Mouse (Mus musculus): ENCODE results near the gene Aqr. TPM values are rescaled to one million over a fixed set of nuclear protein-coding genes. Genes with fewer than 3 reads are reported as not detected.

Aqr gene
- polyA plus RNA-seq, 1 experiment = 18.4 TPM

GRCm38 (mm10) chr2:114156639-114157038 lies 30.2 kb downstream of the Aqr start:
- TF ChIP-seq MYOG (IDR thresholded peaks at IDR 0.05; ENCODE audit: control insufficient read depth in 1 of 3, insufficient read depth in 1 of 3, insufficient read length in 2 of 3, low read depth in 2 of 3) = no peak
- no peak for TF ChIP-seq TCF3 (IDR thresholded peaks at IDR 0.05; ENCODE audit: insufficient read length, low read depth)
- TF ChIP-seq USF1 (IDR thresholded peaks at IDR 0.05; ENCODE audit: low read depth) = no peak
- no peak for TF ChIP-seq CEBPB (IDR thresholded peaks at IDR 0.05; ENCODE audit: insufficient read depth, poor library complexity, severe bottlenecking)
- TF ChIP-seq SRF (IDR thresholded peaks at IDR 0.05; ENCODE audit: control insufficient read depth, insufficient read length, low read depth) = no peak
- TF ChIP-seq E2F4 (IDR thresholded peaks at IDR 0.05; ENCODE audit: insufficient read depth) = no peak
- TF ChIP-seq POLR2A (IDR thresholded peaks at IDR 0.05; ENCODE audit: insufficient read length, low read depth) = no peak
- TF ChIP-seq MAX (IDR thresholded peaks at IDR 0.05; ENCODE audit: low read depth) = no peak
- TF ChIP-seq MYOD1 (IDR thresholded peaks at IDR 0.05; ENCODE audit: control insufficient read depth in 1 of 3, insufficient read length in 2 of 3, low read depth in 2 of 3) = no peak
- no peak for TF ChIP-seq TCF12 (IDR thresholded peaks at IDR 0.05; ENCODE audit: insufficient read depth, poor library complexity, severe bottlenecking)
- no peak for TF ChIP-seq REST (IDR thresholded peaks at IDR 0.05; ENCODE audit: insufficient read depth, insufficient read length)
- no peak for TF ChIP-seq POLR2AphosphoS2 (IDR thresholded peaks at IDR 0.05; ENCODE audit: insufficient read length, low read depth)
- Histone ChIP-seq H3ac (ENCODE audit: control insufficient read depth, insufficient read length) (no peak overlapping the region), H3K27me3 (ENCODE audit: control insufficient read depth, insufficient read depth, insufficient read length) (no peaks in the 10 kb centered on the region), H3K4me2 (ENCODE audit: low read depth) (no peak overlapping the region), H3K4me3 (no peak overlapping the region), H3K36me3 (ENCODE audit: control insufficient read depth, insufficient read depth) (peaks cover 54% of the 10 kb centered on the region), H3K79me2 (ENCODE audit: control insufficient read depth, insufficient read depth) (no peaks in the 10 kb centered on the region)

- Histone ChIP-seq H3K36me3 (ENCODE audit: control insufficient read depth, insufficient read depth) (peaks cover 65% of the 10 kb centered on the region), H3ac (ENCODE audit: control insufficient read depth, insufficient read length) (no peak overlapping the region), H3K27me3 (ENCODE audit: control insufficient read depth, insufficient read depth, insufficient read length) (no peaks in the 10 kb centered on the region), H3K4me3 (no peak overlapping the region), H3K4me2 (ENCODE audit: low read depth) (no peak overlapping the region), H3K79me2 (ENCODE audit: control insufficient read depth, insufficient read depth) (no peaks in the 10 kb centered on the region)
- no peak for TF ChIP-seq MYOG (IDR thresholded peaks at IDR 0.05; ENCODE audit: control insufficient read depth in 1 of 3, insufficient read depth in 1 of 3, insufficient read length in 2 of 3, low read depth in 2 of 3)
- no peak for TF ChIP-seq MYOD1 (IDR thresholded peaks at IDR 0.05; ENCODE audit: control insufficient read depth in 1 of 3, insufficient read length in 2 of 3, low read depth in 2 of 3)
- no peak for TF ChIP-seq TCF3 (IDR thresholded peaks at IDR 0.05; ENCODE audit: insufficient read length, low read depth)
- TF ChIP-seq SRF (IDR thresholded peaks at IDR 0.05; ENCODE audit: control insufficient read depth, insufficient read length, low read depth) = no peak
- TF ChIP-seq POLR2A (IDR thresholded peaks at IDR 0.05; ENCODE audit: insufficient read length, low read depth) = no peak
- no peak for TF ChIP-seq USF1 (IDR thresholded peaks at IDR 0.05; ENCODE audit: low read depth)
- TF ChIP-seq TCF12 (IDR thresholded peaks at IDR 0.05; ENCODE audit: insufficient read depth, poor library complexity, severe bottlenecking) = no peak
- no peak for TF ChIP-seq CEBPB (IDR thresholded peaks at IDR 0.05; ENCODE audit: insufficient read depth, poor library complexity, severe bottlenecking)
- TF ChIP-seq REST (IDR thresholded peaks at IDR 0.05; ENCODE audit: insufficient read depth, insufficient read length) = no peak
- no peak for TF ChIP-seq POLR2AphosphoS2 (IDR thresholded peaks at IDR 0.05; ENCODE audit: insufficient read length, low read depth)
- TF ChIP-seq MAX (IDR thresholded peaks at IDR 0.05; ENCODE audit: low read depth) = no peak
- no peak for TF ChIP-seq E2F4 (IDR thresholded peaks at IDR 0.05; ENCODE audit: insufficient read depth)
Observed at GRCm38 (mm10) chr2:114153247-114153646, 33.6 kb downstream of the Aqr start.

GRCm38 (mm10) chr2:114146864-114147458 lies 39.9 kb downstream of the Aqr start:
- Histone ChIP-seq H3K4me2 (ENCODE audit: low read depth) (no peak overlapping the region), H3K27me3 (ENCODE audit: control insufficient read depth, insufficient read depth, insufficient read length) (no peaks in the 10 kb centered on the region), H3K36me3 (ENCODE audit: control insufficient read depth, insufficient read depth) (peaks cover 48% of the 10 kb centered on the region), H3K4me3 (no peak overlapping the region), H3ac (ENCODE audit: control insufficient read depth, insufficient read length) (no peak overlapping the region), H3K79me2 (ENCODE audit: control insufficient read depth, insufficient read depth) (no peaks in the 10 kb centered on the region)
- TF ChIP-seq MYOD1 (IDR thresholded peaks at IDR 0.05; ENCODE audit: control insufficient read depth in 1 of 3, insufficient read length in 2 of 3, low read depth in 2 of 3) (no peak), MYOG (IDR thresholded peaks at IDR 0.05; ENCODE audit: control insufficient read depth in 1 of 3, insufficient read depth in 1 of 3, insufficient read length in 2 of 3, low read depth in 2 of 3) (no peak), POLR2A (IDR thresholded peaks at IDR 0.05; ENCODE audit: insufficient read length, low read depth) (no peak), USF1 (IDR thresholded peaks at IDR 0.05; ENCODE audit: low read depth) (no peak)

GRCm38 (mm10) chr2:114145315-114145801 lies 41.5 kb downstream of the Aqr start:
- H3K27me3 ChIP-seq (ENCODE audit: control insufficient read depth, insufficient read depth, insufficient read length) = no peaks in the 10 kb centered on the region

More at GRCm38 (mm10) chr2:114145315-114145801, 41.5 kb downstream of the Aqr start:
- TF ChIP-seq POLR2AphosphoS2 (IDR thresholded peaks at IDR 0.05; ENCODE audit: insufficient read length, low read depth) = no peak
- no peak for TF ChIP-seq REST (IDR thresholded peaks at IDR 0.05; ENCODE audit: insufficient read depth, insufficient read length)
- TF ChIP-seq CEBPB (IDR thresholded peaks at IDR 0.05; ENCODE audit: insufficient read depth, poor library complexity, severe bottlenecking) = no peak
- TF ChIP-seq SRF (IDR thresholded peaks at IDR 0.05; ENCODE audit: control insufficient read depth, insufficient read length, low read depth) = no peak
- no peak for TF ChIP-seq MAX (IDR thresholded peaks at IDR 0.05; ENCODE audit: low read depth)
- no peak for TF ChIP-seq TCF12 (IDR thresholded peaks at IDR 0.05; ENCODE audit: insufficient read depth, poor library complexity, severe bottlenecking)
- TF ChIP-seq USF1 (IDR thresholded peaks at IDR 0.05; ENCODE audit: low read depth) = no peak
- TF ChIP-seq POLR2A (IDR thresholded peaks at IDR 0.05; ENCODE audit: insufficient read length, low read depth) = no peak
- no peak for TF ChIP-seq E2F4 (IDR thresholded peaks at IDR 0.05; ENCODE audit: insufficient read depth)
- TF ChIP-seq MYOG (IDR thresholded peaks at IDR 0.05; ENCODE audit: control insufficient read depth in 1 of 3, insufficient read depth in 1 of 3, insufficient read length in 2 of 3, low read depth in 2 of 3) = no peak
- TF ChIP-seq MYOD1 (IDR thresholded peaks at IDR 0.05; ENCODE audit: control insufficient read depth in 1 of 3, insufficient read length in 2 of 3, low read depth in 2 of 3) = no peak
- no peak for TF ChIP-seq TCF3 (IDR thresholded peaks at IDR 0.05; ENCODE audit: insufficient read length, low read depth)
- Histone ChIP-seq H3ac (ENCODE audit: control insufficient read depth, insufficient read length) (no peak overlapping the region), H3K79me2 (ENCODE audit: control insufficient read depth, insufficient read depth) (no peaks in the 10 kb centered on the region), H3K4me3 (no peak overlapping the region), H3K36me3 (ENCODE audit: control insufficient read depth, insufficient read depth) (peaks cover 48% of the 10 kb centered on the region), H3K4me2 (ENCODE audit: low read depth) (no peak overlapping the region)

Measured in myocyte (in vitro differentiated cells).